Mouse (Mus musculus): ENCODE data around the gene Gm5624.
"Not testable (repeated sequence)": the region's sequence is repeated elsewhere in the genome, so short reads cannot be mapped to it uniquely, and the experiment has no call there.

Gm5624 gene

DNA sequence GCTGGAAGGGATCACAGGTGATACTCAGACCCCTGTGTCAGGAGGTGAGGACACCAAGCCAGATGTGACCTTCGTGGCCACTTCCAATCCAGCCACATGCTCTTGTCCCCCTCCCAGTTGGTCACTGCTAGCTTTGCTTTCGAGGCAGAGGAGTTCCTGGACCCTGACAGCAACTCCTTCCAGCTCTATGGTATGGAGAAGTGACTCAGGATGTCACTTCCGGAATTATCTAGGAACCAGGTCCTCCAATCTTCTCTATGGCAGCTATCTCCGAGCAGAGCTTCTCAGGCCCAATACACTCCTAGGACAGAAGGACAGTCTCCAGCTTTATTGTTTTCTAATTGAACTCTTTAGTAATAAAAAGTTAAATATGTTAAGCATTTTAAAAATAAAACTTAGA lies at the start of gene Gm5624:
Gene Gm5624 (minus strand): TSS at position 202 of the 400 bp plus-strand sequence.
- not testable (repeated sequence) for DNase-seq

DNA sequence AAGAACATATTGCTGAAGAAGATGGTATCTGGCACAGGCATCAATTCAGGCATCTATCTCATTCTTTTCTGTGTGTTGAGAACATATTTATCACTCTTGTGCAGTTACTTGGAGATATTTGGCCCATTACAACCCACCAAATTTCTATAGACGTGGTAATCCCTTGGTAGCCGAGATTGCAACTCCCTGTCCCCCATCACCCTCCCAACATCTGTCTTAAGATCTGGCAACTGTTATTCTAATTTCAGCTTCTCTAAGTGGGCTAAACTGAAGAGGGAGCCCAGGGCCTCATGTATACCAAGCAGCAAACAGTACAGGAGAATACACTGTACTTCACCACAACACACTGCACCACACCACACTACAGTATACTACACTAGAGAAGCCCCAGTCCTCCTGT lies 36.0 kb downstream of the Gm5624 start:
- DNase-seq: not testable (repeated sequence)

DNA sequence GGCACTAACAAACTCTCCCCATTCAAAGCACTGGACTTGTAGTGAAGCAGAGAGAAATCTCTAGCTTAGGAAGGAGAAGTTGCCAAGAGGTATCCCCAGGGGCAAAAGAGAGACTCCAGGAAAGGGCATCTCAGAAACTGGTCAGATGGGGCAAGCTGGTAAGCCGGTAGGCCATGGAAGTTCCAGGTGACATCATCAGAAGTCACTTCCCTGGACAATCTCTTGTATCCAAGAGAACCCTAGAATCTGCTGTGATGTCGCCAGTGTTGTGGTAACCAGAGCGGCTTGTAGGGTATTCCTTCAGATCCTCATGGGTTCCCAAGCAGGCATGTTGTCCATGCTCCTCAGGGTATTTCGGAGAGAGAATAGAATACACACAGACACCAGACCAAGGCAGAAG lies 44.9 kb downstream of the Gm5624 start, which contains the start of gene Gm8247:
Gene Gm8247 (plus strand): TSS at position 301 of the 400 bp plus-strand sequence.
- not testable (repeated sequence) for DNase-seq

DNA sequence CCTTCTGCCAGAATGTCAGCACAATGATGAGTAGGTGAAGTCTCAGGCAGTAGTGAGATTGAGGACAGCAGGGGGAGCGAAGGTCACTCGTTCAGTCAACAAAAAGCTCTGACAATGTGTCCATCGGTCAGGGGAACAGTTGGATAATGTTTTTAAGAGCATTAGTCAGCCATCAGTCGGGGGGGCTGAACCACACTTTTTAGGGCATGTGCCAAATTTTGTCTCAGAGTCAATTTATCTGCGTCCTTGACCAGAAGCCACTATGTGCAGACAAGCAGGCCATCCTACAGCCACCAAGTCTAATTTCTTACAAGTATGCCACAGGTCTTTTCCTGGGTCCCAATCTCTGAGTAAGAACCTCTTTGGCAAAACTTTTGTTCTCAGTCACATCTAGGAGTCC lies 79.8 kb downstream of the Gm5624 start:
- DNase-seq: not testable (repeated sequence)

DNA sequence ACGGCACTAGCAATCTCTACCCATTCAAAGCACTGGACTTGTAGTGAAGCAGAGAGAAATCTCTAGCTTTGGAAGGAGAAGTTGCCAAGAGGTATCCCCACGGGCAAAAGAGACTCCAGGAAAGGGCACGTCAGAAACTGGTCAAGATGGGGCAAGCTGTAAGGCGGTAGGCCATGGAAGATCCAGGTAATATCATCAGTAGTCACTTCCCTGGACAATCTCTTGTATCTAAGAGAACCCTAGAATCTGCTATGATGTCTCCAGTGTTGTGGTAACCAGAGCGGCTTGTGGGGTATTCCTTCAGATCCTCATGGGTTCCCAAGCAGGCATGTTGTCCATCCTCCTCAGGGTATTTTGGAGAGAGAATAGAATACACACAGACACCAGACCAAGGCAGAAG lies 109.8 kb downstream of the Gm5624 start, which contains the start of gene Gm17093:
Gene Gm17093 (plus strand): TSS at position 301 of the 400 bp plus-strand sequence.
- not testable (repeated sequence) for DNase-seq
